Mouse (Mus musculus): ENCODE measurements at regions not wholly inside any gene's neighbourhood (a gene's known extent, or its start where the extent isn't known, plus 50 kb on each side); places are given as distances from the start of the nearest gene placed in this dataset.

DNA sequence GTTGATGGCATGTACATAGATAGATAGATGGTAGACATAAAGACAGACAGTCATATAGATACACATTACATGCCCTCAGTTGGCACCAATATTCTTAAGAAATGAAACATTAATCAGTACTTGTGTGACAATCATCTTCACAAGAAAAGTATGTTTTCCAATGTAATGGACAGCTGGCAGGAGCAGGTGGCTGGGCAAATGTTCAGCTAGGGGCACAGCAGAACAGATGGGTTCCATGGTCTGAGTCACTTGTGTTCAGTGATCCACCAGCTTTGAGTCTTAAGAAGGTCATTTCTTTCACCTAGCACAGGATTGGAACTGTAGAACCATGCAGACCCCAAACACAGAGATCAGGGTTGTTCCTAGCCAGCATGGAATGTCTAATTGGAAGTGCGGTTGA is 2631.2 kb upstream of the 5930422O12Rik start:
- no peak for DNase-seq (ENCODE audit: low spot score)

DNA sequence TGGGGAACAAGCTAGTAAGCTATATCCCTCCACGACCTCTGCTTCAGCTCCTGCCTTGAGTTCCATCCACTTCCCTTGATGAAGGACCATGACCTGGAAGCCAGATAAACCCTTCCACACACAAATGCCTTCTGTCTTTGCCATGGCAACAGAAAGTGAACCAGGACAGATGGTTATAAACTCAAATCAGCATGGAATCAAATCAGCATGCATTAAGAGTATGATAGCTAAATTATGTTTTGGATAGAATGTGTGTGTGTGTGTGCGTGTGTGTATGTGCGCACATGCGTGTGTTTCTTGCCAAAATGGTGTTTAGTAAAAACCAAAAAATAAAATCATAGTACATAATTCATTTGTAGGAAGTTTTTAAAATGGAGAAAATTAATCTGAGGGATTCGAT is 2611.5 kb upstream of the 5930422O12Rik start:
- no peak for DNase-seq (ENCODE audit: low spot score)

DNA sequence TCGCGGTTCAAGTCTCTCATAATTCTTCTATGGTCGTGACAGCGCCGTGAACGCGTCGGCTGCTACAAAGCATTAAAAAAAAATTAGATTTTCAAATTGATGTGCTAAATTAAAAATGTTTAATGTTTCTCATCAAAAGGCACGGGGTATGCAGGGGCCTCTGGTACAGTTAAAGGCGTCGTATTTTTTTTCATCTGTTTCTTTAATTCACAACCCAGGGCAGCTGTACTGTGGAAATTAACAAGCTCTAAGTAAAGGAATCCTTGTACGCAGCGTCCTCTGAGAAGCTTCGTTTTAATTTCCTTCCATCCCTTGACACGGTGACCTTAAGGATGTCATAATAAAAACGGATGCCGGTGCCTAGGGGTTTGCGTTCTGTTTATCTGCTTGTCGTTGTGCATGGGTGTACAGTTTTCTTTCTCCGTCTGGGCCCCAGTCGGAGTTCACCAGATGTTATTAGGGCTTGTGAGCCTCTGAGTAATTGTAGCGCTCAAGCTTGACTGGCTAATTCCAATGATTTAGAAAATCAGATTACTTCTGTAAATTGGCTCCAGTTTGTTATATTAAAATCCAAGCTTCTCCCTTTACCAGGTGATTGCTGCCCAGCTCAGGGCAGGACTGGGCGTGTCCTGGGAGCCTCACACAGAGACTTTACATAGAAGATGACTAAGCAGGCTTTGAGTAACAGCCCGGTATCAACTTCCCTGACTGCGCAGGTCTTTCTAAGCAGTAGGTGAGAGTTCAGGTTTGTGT is 2605.5 kb upstream of the 5930422O12Rik start:
- no peak for DNase-seq (ENCODE audit: low spot score)

DNA sequence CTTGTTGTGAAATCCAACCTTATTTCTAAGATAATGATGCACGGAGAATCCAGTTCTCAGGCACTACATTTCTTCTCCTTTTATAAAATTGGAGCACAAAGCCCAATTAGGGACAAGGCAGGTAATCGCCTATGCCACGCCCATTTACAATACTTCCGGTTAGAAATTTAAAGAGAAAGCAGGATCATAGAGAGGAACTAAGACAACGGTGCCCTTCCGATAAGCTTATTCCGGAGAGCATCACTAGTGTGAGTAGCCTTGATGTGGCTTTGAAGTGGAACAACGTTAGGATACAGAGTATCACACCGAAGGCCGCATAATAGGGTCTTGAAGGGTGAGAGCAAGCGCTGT is 2604.9 kb upstream of the 5930422O12Rik start:
- no peak for DNase-seq (ENCODE audit: low spot score)

DNA sequence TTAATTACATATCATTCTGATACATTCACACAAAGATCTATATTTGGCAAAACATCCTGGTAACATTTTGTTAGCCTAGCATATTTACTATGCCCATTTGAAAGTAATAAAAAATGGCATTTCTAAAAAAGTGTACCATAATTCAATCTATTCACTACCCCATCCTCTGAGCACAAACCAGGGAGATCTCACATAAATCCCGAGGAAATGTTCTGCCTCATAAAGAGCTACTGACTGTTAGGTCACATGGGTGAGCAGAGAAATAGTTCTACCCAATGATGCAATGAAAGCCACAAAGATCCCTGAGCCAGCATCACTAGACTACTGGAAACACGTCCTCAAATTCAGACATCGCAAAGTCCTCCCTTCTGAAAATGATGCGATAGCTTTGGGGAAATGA is 2602.5 kb upstream of the 5930422O12Rik start:
- no peak for DNase-seq (ENCODE audit: low spot score)

DNA sequence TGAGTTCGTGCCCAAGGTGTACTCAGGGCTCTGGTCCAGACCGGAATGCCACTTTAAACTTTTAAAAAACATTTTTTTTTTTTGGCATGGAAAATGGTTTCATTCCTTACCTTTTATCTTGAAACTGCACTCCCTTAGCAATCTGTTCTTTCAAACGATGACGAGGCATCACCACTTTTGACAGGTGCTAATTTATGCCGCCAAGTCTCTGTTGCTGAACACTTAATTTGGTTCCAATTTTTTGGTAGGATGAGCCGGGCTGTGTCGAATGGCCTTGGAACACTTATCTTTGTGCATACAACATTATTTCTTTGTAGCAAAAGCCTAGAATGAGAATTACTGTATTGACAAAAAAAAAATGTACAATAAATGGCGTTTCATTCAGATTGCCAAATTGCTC is 2590.5 kb upstream of the 5930422O12Rik start:
- DNase-seq (ENCODE audit: low spot score), result no peak

DNA sequence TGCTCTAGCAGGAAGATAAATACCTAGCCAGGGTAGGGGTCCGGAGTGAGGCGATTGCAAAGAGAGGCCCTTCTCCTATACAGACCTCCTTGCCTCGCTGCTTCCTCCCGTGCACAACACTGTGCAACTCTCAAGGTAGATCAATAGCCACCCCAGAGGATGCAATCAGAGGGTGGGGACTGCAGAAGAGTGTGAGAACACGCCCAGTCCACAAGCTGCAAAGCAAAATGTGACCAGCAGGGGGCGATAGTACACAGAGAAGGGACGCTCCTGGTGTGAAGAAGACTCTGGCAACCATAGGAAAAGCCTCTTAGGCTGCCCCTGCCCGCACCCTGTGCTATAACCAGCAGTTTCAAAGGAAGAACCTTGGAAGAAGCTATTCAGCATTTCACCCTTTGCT is 2588.4 kb upstream of the 5930422O12Rik start:
- peak; percentile 16 for DNase-seq (ENCODE audit: low spot score)

DNA sequence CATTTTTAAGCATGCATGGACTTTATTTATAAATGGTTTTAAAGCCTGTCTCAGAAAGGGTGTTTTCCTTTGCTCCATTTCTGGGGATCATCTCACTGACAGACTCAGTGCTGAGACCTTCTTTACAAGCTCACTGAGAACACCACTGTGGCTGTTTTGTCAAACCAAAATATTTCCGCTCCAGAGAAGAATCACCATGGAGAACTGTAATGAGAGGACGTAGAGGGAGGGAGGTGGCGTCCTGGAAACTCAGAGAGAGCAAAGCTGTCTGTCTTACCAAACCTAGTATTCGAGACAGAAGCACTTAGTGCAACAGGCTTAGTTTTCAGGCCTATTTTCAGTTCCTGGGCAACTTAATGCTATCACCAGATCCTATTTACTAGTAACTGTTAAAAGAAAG is 2565.5 kb upstream of the 5930422O12Rik start:
- no peak for DNase-seq (ENCODE audit: low spot score)

DNA sequence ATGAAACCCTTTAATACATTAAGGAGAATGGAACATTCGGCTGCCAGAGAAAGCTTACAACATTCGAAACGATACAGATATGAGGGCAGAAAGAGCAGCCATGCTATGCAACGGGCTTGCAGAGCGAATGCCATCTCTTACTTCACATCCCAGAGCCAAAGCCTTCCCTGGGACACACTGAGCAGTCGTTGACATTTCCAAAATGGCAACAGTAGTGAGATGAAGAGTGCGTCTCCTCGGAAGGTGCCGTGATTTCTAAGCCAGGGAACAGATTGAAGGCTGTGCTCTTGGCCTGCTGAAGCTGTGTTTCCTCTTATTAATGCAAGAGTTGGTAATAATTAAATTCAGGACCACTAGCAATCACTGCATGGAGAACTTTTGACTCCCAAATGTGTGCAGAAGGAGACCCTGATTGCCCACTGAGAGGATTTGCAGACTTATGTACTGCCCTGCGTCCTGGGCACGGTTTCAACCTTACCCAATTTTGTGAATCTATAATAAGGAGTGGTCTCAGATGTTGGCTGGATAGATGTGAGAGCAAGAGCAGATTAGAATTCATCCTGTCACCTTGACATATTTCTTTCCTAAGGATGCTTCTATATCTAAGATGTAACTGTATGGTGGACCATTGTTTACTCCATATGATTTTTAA is 2522.3 kb upstream of the 5930422O12Rik start:
- no peak for DNase-seq (ENCODE audit: low spot score)

DNA sequence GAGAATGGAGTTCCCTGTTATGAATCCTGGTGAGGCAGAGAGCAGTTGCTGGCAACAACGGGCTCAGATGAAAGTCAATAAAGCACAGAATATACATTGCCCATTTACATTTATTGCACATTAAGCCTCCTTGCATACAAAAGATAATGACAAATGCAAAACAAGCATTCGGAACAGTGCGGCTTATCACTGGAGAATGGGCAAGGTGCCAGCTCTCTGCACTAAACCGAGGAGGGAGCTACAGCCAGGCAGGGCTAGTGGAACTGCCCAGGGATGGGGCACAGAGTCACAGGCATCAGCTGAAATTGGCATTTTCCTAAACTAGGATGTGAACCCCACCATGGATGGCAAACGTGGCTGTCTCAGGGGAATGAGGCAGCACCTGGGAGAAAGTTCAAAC is 2514.8 kb upstream of the 5930422O12Rik start:
- no peak for DNase-seq (ENCODE audit: low spot score)

DNA sequence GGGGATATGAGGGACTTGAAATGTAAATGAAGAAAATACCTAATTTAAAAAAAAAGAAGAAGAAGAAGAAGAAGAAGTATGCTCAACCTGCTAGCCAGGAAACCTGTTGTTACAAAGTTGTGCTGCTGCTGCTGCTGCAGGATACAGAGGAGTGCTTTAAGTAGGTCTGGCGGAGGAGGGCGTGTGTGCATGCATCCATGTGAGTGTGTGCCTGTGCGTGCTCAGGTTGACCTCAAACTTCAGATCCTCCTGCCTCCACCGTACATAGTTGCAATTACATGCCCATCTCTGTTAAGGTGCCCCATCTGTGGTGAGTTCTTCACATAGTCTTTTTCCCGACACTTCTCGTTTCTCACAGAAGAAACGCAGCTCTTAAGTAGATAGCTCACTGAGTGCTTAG is 2513.4 kb upstream of the 5930422O12Rik start:
- no peak for DNase-seq (ENCODE audit: low spot score)

DNA sequence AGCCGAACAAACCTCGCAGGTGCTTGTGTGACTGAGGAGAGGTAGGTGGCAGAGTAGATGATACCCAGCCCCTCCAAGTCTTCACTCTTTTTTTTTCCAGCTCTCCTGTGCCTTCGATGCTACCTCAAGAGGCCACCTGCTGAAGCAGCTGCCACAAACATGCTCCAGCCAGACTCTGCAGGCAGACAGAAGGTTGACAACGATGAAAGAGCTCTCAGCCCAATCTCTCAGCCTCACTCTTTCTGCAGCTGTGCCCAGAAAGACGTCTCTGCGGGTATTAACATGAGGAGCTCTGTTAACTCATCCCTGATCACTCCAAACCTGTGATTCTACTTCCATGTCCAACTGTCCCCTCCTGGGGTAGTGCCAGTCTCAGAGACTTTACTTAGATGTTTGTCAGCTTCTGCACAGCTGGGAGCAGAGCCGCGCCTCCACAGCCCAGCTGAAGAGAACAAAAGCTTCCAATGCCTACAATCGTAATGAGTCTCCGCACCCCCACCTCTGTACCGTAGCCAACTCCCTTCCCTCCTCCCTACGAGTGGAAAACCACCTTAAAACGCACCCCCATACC is 2512.8 kb upstream of the 5930422O12Rik start:
- DNase-seq (ENCODE audit: low spot score), result no peak

DNA sequence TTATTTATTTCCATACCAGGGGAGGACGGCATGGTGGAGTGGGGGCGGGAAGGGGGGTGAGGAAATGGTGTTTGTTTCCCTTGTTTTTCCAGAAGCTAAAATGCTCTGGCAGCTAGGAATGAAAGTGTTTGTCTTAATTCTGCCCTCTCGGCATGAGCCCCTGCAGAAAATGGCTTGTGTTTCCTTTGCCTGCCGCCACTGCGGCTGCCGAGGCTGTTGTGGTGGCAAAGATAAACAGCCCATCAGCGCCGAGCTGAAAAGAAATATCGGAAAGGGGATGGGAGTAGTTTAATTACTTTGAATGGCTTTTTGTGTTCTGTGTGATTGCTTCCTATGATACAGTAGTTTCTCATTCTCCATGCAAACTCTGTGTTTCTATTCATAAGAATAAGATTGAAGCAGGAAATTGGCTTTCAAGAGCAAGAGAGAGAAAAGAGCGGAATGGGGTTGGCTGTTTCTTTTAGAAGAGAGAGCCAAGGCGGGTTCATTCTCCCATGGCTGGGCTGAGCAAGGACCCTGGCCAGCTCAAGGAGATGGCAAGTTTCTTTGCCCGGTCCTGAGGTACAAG is 2512.2 kb upstream of the 5930422O12Rik start:
- no peak for DNase-seq (ENCODE audit: low spot score)

DNA sequence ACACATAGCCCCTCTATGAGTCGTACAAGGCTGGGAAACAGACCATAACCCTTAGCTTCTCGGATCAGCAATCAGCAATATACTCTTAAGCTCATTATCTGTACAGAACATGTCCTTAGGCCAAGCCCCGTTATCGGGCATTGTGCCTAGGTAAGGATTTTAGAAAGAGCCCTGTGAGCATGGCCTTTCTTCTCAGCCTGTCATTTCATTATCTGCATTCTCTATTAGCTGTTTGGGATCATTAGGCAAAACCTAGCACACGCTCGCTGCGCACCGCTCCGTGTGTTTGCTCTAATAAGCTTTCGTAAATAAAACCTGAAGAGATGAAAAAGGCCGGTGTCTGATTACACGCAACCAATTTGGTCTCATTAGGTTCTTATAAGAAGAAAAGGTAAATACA is 2507.1 kb upstream of the 5930422O12Rik start:
- no peak for DNase-seq (ENCODE audit: low spot score)

DNA sequence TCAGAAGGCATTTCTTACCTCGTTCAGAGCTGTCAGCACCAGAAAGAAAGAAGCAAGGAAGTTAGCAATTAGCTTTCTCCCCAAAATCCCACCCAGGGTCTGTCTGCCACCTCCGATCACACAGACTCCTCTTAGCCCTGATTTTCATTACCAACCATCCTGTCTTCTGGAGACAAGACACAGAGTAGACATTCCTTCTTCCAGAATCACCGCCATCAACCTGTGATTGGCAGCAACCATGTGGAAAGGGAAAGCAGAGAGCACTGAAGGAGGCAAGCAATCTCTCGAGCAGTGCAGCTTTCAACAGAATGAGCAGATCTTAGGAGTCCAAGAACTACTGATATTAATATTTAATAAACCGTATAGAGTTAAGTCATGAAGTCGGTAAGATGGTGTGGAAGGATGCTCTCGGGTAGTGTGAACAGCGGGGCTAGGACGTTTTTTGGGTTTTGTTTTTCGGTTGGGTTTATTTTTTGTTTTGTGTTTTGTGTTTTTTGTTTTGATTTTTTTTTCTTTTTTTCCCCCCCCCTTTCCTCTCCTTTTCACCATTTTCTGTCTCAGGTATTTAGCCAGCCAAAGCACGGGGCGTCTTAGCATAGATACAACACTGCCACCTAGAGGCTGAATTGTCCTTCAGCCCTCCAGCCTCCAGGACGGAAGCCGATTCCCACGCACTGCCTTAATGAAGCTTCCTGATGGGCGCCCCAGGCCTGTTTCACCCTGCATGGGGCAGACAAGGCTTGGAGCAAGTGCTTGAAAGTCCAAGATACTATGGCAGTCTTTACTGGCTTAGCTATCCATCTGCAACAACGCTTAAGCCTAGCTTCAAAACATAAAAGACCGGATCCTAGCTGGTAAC is 2505.0 kb upstream of the 5930422O12Rik start:
- DNase-seq (ENCODE audit: low spot score), result peak; percentile 21

DNA sequence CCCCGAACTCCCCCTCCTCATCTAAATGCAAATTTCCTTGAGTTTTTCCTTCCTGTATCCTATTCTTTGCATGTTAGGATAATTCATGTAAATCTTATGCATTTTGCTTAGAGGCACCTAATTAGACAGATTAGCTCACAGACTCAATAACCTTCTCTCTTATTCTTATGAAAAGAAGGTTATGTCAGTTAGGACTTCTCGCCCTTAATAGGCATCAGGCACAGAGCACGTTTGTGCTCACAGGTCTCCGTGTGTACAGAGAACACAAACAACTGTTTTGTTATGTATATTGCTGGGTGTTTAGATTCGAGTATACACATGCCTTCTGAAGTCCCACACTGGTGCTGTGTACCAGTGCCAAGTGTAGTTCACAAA is 2504.4 kb upstream of the 5930422O12Rik start:
- no peak for DNase-seq (ENCODE audit: low spot score)

DNA sequence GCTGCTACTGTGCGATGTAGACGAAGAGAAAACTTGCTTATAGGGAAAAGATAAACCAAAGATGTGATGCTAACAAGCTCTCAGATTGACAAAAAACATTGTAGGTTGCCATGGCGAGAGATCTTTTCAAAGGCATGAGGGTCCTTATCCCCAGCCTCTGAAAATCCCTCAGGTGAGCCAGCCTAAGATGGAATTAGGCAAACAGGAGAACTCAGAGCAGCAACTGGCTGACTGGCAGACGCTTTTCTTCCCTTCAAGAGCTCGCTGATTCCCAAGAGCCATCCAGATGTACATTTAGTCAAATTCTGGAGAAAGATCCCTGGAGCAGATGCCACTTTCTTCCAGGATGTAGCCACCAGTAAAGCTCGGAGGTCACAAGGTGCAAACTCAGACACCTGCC is 2503.9 kb upstream of the 5930422O12Rik start:
- no peak for DNase-seq (ENCODE audit: low spot score)

DNA sequence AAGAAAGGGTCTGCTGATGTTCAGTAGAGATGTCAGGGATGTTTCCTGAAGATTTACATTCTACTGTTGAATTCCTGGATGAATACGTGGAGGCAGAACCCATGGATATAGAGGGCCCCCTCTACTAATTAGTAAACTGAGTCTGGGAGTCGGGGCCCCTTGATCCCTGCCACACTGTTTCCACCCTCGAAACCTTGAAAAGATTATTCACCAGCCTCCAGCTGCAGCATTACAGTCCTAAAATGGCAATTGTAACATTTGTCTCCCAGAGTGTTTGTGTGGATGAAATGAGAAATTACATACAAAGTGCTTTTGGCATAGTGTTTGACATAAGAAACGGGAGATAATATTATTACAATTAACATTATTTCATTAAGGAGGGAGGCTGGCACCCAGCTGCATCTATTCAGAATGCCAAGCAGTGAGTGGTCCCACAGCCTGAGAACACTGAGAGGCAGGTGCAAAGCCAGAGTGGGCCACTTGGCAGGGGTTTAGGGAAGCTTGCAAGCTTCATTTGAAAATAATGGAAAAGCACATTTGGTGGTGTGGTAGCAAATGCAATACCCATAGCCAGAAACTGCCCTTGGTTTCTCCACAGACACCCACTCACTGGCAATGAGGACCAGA is 2490.9 kb upstream of the 5930422O12Rik start:
- no peak for DNase-seq (ENCODE audit: low spot score)

DNA sequence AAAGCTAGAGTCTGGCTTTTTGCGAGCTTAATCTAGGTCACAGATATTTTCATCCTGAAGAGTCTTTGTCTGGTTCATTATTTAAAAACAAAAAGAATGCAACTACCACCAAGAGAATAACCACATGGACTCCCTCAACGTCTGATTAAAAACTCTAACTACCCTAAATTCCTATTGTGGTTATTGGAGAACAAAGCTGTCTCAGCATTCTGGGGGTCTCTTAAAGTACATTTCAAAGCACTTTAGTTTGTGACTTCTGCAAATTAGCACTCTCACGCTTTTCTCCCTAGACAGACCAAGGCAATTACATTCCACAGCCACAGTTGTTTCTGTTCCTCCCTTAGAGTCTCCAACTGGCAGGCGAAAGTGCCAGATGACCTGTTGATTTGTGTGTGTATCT is 2487.6 kb upstream of the 5930422O12Rik start:
- DNase-seq (ENCODE audit: low spot score), result no peak

DNA sequence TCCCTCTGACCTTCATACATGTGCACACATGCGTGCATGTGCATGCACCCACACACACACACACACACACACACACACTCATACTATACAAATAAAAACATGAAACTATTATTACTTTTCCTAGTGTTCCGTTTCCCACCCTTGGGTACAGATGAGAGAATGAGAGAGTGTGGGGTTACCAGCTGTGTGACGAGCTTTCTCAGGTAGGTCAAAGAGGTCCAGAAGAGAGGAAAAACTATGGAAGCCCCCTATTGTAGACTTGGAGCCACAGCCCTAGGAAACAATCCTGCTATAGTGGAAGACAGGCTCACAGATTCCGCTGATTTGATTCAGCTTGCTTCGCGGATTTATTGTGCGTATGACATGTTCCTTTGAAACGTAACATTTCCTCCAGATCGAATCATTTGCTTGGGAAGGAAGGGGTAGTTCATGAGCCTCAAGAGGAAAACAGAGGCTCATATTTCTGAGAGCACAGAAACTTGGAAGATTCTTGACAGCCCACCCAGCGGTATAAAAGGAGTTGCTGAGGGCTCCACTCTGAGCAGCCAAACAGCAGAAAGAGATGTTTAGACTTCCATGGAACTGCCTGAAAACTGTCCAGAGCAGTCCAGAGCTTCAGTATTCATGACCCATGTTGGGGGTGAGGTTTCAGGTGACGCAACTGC is 2486.9 kb upstream of the 5930422O12Rik start:
- DNase-seq (ENCODE audit: low spot score), result no peak

Measured in thymus, postnatal 0 days (tissue).